Mouse (Mus musculus) olfactory bulb, adult 2 months (tissue): ENCODE results near the gene Bud31.

Experiments used
- CTCF ChIP-seq: fragments of 200-500 bp; IDR thresholded peaks from 2 replicates; pipeline ENCODE4 v1.5.1; 2012; ENCODE audit warnings: low read depth, mild to moderate bottlenecking, low read length, moderate library complexity; ENCODE audit not compliant: insufficient read depth
- POLR2A ChIP-seq: fragments of 200-500 bp; IDR thresholded peaks from 2 replicates; pipeline ENCODE4 v1.6.1; 2012; ENCODE audit warnings: mild to moderate bottlenecking, low read depth, low read length, moderate library complexity; ENCODE audit not compliant: insufficient read depth

DNA sequence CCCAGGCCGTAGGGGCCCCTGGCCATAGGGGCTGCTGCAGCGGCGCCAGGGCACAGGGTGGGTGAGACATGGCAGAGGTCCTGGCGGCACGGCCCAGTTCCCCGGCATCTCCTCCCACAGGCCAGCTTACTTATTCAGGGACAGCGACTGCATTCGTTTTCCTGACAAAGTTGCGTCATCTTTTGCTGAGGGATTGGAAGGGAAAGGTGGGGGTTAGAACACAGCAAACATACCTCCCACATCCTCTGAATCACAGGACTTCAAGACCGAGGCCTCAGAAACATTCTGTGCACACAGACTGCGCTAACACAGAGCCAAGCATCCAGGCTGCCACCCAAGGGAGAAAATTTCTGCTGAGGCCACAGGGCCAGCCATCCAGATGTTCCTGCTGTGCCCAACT, 10.0 kb upstream of the Bud31 start:
- TF ChIP-seq POLR2A (no peak), CTCF (no peak)
